Mouse (Mus musculus) kidney, adult 9 months (tissue): Measurements from ENCODE around the gene Wbp4.
"Not testable (repeated sequence)": the region's sequence is repeated elsewhere in the genome, so short reads cannot be mapped to it uniquely, and the experiment has no call there.

Experiments used
- DNase-seq: peaks from one replicate; pipeline ENCODE4 v3.0.0; 2022

Wbp4 gene

DNA sequence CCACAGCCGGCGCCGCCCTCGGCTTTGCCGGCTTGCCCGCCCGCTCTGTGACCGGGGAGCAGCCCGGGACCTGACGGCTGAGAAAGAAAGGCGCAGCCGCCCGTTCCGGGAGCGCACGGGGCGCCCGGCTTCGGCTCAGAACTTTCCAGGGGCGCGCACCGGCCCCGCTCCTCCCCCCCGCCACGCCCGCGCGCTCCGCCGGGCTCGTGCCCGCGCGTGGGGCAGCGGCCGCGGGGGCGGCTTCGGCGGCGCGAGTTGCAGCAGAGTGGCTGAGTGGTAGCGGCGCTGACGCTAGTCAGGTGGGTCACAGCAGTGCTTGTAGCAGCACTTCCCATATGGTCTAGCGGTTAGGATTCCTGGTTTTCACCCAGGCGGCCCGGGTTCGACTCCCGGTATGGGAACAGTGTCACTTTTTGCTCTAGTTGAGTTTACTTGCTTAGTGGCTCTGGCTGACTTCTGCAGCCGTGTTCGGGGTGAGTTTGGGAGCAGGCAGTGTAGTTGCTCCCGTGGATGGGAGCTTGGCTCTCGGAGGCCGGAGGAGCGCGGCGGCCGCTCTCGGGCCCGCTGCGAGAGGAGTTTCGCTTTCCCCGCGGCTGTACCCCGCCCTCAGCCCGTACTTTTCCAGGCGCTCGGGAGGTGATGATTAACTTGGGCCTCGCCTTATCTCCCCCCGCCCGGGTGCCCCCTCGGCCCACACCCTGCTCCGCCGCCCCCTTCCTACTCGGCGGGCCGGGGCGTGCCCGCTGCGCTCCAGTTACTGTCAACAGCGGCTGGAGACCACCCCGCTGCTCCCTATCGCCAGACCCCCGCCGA, at the start of gene Wbp4:
Wbp4 (minus strand) TSS at position 182 of the 813 bp plus-strand sequence.
- DNase-seq = peak; percentile 91

DNA sequence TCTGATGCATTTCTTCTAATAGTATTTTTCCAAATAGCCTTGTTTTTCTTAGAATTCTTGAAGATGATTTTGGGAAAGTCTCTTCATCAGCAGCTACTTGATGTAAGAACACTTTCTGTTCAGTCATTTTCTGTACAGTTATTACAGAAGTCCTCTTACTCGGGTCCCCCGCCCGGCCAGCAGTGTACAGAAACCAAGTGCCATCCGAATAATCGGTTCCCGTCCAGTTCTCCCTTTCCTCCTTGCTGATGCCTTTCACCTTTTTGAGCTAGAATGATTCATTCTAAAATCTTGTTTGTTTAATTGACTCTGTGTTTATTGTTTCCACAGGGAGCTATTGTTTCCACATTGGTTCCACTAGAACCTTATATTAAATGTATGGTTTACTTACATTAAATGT, 49.4 kb upstream of the Wbp4 start:
- DNase-seq = no peak

DNA sequence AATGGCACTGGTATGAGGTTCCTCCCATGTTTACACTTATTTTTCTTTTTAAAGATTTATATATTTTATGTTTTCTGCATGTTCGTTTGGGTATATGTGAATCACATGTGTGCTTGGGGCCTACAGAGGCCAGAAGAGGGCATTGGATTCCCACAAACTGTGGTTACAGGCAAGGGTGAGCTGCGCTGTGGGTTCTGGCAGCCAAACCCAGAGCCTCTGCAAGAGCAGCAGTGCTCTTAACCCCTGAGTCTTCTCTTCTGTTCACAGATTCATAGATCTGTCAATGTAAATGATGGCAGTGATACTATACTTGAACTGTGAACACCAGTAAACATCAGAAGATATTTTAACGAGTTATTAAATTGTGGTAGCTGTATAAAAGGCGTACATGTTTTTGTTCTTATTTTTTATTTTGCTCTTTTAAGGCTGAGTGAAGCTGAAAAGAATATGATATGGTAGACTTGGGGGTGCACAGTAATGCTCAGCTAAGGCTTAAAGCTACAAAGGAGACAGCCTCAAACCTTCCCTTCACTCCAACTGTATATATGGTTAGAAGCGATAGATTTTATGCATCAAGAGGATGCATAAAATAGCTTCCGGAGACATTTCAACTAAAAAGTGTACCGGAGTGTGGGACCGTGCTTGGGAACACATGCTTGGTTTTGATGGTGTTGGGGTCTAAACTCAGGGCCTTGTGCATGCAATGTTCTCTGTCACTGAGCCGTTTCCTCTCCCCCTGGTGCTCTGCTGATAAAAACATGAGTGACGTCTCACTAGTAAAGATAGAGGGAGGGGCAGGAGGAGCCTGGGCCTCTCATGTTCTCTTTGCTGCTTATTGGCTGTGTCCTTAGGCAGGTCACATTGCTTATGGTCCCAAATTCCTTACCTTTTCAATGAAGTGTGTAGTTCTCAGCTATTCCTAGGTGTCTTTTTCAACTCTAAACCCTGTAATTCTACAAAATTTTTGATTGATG, 48.5 kb upstream of the Wbp4 start:
- no peak for DNase-seq

DNA sequence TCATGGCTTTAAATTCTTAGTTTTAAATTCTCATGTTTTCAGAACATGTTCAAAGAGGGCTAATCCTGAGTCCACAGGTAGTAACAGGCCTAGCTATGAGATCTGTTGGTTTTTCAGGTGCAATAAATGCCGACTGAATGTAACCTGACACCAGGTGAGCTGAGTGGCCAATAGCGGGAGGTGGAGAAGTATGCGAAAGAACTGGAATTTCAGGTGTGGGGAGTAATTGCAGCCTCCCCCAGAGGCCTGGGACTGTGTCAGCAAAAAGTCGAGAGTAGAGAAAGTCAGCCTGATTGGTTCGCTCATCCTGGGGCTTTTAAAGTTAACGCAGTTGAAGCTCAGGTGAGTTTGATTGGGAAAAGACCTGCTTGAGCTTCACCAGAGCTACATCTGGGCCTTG, 46.4 kb upstream of the Wbp4 start:
- peak; percentile 78 for DNase-seq

DNA sequence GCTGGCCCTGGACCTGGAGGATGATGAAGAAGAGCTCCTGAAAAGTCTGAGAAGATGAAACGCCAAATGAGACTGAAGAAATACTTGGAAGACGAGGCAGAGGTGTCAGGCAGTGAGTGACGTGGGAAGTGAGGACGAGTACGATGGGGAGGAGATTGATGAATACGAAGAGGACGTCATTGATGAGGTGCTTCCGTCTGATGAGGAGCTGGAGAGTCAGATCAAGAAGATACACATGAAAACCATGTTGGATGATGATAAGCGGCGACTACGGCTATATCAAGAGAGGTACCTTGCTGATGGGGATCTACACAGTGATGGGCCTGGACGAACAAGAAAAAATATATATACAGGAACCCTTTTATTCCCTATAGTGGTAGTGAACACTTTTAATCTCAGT, 44.8 kb upstream of the Wbp4 start:
- DNase-seq = not testable (repeated sequence)

DNA sequence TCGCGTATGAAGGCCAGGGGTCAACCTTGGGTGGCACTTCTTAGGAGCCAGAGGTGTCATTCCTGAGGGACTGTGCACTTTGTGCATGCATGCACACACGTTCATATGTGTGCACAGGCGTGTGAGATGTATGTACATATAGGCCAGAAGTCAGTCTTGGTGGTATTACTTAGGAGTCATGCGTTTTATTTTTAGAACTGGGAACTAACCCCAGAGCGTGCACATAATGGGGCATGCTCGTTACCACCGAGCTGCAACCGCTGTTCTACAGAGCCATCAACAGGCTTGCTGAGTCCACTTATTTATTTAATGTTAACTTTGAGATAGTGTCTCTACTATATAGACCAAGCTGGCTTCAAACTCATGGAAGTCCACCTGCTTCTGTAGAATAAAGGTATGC, 41.1 kb upstream of the Wbp4 start:
- no peak for DNase-seq

DNA sequence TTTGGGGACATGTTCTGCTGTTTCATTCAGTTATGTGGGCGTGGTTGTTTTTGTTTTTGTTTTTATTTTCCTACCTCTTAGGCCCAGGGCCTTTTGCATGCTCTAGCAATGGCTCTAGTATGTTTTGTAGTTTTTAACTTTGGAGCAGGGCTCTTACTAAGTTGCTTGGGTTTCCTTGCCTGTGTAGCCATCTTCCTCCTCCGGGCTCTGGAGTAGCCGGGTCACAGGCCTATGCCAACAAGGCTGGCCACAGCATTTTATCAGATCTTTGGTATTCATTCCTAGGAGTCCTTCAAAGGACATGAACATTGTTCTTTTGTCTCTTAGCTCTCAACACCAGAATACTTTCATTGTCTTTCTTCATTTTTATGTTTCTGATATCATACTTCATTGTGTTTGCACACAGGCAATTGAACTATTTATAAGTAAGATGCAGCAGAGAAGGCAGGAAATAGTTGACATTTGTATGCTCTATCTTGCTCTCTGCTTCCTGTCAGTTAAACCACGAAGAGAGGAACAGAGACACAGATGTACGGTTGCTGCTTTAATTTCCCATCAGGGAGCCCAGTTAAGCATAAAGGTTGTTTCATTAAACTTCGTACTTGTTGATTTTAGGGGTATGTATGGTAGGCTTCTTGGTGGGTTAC, 40.3 kb upstream of the Wbp4 start:
- DNase-seq = peak; percentile 34

DNA sequence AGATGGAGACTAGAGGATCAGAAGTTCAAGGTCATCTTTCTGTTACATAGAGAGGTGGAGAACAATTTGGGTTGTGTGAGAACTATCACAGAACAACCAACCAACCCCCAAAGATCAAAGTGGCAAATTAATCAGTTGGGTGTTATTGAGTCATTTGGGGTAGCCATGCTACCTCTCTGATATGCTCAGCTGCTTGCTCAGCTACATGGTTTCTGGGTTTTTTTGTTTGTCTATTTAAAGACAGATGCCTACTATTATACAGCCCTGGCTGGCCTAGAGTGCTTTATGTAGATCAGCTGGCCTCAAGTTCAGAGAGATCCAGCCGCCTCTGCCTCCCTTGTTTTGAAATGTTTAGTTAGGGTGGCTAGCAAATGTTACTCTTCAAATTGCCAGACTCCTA, 39.7 kb upstream of the Wbp4 start:
- no peak for DNase-seq

DNA sequence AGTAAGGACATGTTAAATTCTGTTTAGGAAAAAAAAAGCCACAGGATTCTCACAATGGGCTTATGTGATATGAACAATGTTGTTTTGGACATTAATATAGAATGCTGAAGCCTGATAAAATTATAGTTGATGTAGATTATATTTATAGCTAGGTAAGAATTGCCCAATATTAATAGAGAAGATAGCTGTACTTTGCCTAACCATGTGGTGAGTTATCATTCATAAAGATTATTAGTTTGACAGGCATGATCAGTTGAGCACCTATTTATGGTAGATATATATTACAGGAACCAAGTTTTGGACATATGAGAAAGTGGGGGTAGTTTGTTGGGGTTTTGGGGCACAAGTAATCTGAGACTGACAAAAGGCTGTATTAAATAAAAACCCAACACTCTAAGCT, 39.3 kb upstream of the Wbp4 start:
- DNase-seq = no peak

DNA sequence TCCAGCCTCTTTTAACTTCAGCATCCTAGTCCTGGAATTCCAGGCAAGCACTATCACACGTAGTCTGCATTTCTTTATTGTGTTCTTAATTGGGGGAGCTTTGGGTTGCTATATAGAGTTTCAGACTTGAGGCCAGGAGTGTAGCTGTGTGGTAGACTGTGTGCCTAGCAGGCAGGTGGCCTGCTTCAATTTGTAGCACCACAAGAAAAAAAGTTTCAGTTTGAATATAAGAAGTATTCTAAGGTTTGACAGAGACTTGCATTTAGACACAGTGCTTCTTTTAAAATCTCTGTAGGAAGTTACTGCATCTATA, 38.3 kb upstream of the Wbp4 start:
- DNase-seq = no peak

DNA sequence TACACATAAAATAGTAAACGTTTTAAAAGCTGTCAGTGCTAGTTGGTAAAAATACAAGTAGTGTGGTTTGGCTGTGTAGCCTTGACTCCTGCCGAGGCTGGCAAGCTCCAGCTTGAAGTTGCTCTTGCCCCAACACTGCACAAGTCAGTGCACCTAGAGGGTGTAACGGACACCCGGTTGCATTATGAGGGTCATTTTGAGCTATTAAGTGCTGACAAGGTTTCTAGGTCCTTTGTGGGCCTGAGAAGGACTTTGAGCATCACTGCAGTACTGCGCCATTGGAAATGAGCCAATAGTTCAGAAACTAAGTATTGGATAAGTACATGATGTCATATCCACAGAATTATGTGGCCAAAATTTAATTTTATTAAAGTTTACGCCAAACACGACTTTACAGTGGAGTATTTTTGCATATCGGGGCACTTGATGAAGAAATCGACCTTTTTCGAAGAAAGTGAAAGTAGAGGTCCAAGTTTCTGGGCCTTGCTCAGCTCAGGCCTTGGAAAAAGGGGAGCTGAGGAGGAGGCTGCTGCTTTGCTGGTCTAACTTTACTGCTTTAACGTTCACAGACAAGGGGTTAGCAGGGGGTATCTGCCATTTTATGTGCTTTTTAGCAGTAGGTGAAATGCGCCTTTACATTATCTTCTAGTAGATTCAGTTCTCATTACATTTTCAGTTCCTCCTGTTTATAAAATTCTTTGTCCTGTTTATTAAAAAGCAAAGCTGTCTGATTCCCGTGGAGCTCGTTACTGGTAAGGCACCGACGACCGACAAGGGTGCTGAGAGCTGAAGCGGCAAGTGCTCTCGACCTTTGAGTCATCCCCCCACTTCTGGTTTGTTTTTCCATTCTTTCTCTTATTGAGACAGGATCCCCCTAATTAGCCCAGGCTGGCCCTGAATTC, 37.7 kb upstream of the Wbp4 start:
- DNase-seq = peak; percentile 62

DNA sequence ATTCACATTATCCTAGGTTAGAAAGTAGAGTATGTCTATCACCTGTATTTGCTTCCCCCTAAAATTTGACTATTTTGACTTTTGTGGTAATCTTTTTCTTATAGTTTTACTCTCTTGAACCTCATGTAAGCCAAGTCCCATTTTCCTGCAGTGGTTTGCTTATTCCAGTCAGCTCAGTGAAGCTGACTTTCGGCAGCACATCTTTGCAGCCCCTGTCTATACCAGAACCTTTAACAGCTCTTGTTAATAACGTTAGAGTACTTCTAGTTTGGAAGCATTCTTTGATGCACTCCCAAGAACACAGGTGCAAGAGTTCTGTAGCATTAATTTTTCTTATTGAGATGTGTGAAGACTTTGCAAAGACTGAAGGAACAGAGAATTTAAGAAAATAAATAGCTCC, 36.8 kb upstream of the Wbp4 start:
- no peak for DNase-seq

DNA sequence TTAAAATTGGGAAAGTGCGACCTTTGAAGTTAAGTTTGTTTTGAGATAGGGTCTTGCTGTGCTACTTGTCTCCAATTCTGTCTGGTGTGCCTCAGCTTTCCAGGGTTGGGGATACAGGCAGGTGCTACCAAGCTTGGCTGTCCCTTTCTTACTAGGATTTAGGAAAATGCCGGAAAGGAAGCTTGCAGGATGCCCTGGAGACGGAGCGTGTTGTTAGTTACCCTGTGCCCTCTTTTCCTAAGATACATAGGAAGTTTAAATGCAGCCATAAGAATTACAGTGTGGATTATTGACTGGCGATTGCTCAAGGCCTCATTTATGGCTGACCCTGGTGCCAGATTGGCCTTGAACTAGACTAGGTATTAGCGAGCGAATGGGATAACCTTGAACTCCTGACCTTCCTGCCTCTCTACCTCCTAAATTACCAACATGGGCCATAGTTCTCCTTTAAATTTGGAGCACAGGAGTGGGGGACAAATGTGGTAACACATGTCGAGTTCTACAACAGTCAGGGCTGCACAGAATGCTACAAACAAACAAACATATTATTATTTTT, 35.9 kb upstream of the Wbp4 start:
- no peak for DNase-seq

DNA sequence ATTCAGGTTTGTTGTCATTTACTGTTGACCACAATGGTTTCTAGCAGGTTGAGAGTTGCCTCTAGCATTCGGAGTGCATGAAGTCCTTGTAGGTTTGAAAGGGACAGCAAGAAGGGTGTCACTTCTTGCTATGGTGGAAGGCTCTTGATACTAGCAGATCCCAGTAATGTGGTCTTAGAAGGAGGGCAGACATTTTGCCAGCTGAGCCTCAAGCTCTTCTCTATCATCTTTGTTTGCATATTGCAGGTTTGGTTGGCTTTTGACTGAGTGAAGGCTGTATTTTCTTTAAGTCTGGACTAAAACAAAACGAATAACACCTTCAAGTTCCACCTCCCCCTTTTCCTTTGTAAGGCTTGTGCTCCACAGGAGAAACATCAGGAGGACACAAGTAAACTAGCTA, 35.4 kb upstream of the Wbp4 start:
- DNase-seq = no peak

DNA sequence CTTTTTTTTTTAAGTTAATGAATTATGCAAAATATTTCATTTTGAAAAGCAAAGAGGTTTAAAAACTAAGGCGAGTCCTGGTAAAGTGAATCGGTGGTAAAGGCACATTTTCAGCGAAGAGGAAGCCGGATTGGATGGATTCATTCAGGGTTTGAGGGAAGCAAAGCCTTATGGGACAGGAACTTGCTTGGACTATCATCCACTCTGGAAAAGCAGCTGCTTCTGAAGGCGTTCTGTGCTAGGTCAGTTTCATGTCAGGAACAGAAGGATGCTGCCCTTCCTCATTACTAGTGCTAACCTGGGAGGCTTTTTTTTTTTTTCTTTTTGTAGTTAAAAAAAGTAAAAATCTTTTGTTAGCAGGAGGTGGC, 34.9 kb upstream of the Wbp4 start:
- no peak for DNase-seq

DNA sequence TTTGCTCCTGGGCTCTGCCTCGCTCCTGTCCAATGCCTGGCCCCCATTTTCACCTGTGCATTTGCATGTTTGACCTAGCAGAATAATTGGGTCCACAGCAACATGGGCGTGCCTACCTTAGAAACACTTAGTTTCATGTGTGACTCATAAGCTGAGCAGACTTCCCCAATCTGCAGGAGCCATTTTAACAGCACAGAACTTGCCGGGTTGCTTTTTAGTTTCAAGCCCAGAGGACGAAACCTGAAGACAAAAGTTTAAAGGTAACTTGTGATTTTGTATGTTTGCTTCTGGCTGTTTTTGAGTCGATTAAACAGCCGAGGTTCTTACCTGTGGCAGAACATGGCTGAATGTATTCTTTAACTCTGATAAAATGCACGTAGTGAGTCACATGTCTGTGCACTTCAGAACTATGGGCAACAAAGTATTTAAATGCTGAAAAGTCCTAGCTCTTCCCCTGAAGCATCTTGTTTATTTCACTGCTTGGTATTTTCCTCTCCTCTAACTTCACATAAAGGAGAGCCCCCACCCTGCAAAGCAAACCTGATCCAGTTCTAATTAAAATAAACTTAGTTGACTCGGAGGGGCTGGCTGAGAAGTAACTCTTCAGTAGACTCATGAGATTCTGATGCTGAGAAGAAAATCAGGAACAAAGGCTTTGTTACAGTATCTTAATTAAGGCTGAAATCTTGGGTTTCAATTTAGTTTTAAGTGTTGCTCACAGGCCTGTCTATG, 34.4 kb upstream of the Wbp4 start:
- peak; percentile 61 for DNase-seq

DNA sequence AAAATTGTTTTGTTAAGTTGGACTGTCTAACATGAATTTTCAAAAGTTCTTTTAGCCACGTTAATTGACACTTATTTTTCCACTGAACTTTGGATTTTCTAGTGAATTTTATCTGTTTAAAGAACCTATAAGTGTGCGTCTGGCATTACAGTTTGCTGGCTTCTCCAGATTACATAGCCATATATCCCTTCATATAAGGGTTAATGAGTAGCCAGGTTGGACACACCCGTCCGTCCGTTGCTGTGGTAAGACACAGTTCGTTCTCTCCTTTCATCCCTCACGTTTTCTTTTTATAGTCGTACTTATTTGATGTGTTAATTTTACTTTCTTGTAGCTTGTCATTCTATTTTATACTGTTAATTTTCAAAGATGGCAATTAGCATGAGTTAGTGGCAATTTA, 33.8 kb upstream of the Wbp4 start:
- no peak for DNase-seq

DNA sequence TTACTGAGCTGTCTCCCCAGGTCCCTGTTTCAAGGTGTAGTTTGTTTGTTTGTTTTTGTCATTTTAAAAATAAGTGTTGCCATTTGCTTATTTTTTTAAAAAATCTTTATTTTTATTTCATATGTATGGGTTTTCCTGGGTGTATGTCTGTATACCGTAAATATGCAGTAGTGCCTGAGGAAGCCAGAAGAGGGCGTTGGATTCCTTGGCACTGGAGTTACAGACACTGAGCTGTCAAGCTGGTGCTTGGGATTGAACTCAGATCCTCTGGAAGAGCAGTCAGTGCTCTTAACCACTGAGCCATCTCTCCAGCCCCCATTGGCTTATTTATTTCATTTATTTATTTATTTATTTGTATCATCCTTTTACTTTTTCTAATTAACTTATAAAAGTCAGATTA, 32.6 kb upstream of the Wbp4 start:
- no peak for DNase-seq

DNA sequence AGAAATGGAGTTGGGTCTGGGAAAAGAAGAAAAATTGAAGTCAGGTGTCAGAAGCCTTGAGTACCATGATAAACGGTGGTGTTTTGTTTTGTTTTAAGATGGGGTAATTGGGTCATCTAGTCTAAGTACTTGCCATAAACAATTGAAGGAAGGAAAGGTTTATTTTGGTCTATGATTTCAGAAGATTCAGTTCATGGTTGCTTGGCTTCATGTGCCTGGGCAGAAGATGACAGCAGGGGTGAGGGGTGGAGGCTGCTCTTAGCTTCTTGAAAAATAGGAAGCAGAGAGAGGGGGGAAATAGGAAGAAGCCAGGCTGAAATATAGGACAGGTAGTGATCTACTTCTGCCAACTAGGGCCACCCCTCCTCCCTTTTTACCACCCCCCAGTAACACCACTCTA, 30.2 kb upstream of the Wbp4 start:
- DNase-seq = peak; percentile 57

DNA sequence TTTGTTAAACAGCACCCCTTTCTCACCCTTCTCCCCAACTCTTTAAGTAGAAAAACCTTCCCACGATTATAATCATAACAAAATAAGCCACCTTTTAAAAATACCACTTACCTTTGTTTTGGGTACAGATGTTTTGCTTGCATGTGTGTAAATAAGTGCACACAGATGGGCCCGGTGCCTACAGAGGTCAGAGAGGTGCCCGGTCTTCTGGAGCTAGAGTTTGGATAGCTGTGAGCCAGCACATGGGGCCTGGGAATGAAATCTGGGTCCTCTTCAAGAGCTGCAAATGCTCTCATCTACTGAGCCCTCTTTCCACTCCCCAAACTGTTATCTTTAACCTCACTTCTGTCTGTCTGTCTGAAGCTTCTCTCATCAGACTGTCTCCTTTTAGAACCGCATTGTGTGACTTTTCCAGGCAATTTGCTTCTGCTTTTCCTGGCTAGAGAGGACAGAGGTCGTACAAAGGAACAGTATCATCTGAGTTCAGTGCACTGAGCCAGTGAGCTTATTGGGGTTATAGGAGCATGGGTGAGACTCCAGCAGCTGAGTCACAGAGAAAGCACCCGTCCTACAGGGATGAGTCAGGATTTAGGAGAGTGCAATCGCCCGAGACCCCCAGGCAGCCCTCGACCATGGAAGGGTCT, 27.5 kb upstream of the Wbp4 start:
- no peak for DNase-seq

DNA sequence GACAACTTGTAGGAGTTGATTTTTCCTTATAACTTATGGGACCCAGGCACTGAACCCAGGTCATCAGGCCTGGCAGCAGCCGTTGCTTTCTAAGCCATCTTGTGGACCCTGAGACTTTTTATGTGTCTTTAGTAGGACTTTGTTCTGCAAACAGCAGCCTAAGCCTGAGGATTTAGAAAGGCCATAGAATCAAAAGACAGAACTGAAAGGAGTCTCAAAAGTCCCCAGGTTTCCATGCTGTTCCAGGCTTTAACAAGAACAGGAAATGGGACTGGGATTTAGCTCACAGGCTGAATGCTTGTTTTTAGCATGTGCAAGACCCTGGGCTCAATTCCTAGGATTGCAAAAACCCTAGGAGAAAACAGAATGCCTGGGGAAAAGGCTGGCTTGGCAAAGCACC, 26.5 kb upstream of the Wbp4 start:
- no peak for DNase-seq
